9 mouse cellular contexts compared by ENCODE assay signal in genomic region chr4:110287412-110288067, GRCm38 (mm10).
DNase-seq lines count a peak whose midpoint lies in the region; ATAC-seq lines count a peak whose summit lies in the region.
"Had no signal": no experiment of that assay in that cellular context is flagged by ENCODE, and none has a peak within 500 bp of the region (broad histone marks: within the 10 kb centered on the region; RNA-seq: fewer than 3 reads in every experiment).

No protein-coding gene starts in this region.

- peaks cover 14% of the 10 kb centered on the region for H3K4me1 ChIP-seq in kidney, embryonic 16.5 days (ENCODE audit: insufficient read depth, low read length)
- peaks cover 18% of the 10 kb centered on the region for H3K4me1 ChIP-seq in midbrain, embryonic 15.5 days
- H3K4me1 ChIP-seq: lung, embryonic 15.5 days had no signal

- no peak for ATAC-seq in kidney, embryonic 16.5 days (ENCODE audit: low FRiP score, low TSS enrichment)
- ATAC-seq in midbrain, embryonic 15.5 days (replicated peaks) = peak; percentile 81
- ATAC-seq in erythroblast, adult 5-6 weeks (replicated peaks; ENCODE audit: low FRiP score, poor library complexity, severe bottlenecking) = no peak

- peak overlapping the region; percentile 12 for H3K4me3 ChIP-seq in kidney, embryonic 16.5 days (ENCODE audit: low read length)
- peak overlapping the region; percentile 54 for H3K4me3 ChIP-seq in midbrain, embryonic 15.5 days
- H3K4me3 ChIP-seq: lung, embryonic 15.5 days had no signal

- no peak overlapping the region for H3K9ac ChIP-seq in kidney, embryonic 16.5 days (replicated peaks; ENCODE audit: low read length)
- H3K9ac ChIP-seq in midbrain, embryonic 15.5 days = no peak overlapping the region
- H3K9ac ChIP-seq: lung, embryonic 15.5 days had no signal

- no peaks in the 10 kb centered on the region for H3K27me3 ChIP-seq in kidney, embryonic 16.5 days (ENCODE audit: insufficient read depth, low read length)
- no peaks in the 10 kb centered on the region for H3K27me3 ChIP-seq in midbrain, embryonic 15.5 days (replicated peaks)
- H3K27me3 ChIP-seq: lung, embryonic 15.5 days had no signal

- no peak overlapping the region for H3K27ac ChIP-seq in kidney, embryonic 16.5 days (ENCODE audit: low read length)
- H3K27ac ChIP-seq in midbrain, embryonic 15.5 days = peak overlapping the region; percentile 92
- H3K27ac ChIP-seq: lung, embryonic 15.5 days had no signal

- peak overlapping the region; percentile 51; the same call in 1 of the 2 replicates for H3K4me2 ChIP-seq in kidney, embryonic 16.5 days (replicated peaks; ENCODE audit: low read depth, low read length)
- peak overlapping the region; percentile 58 for H3K4me2 ChIP-seq in midbrain, embryonic 15.5 days

- no peaks in the 10 kb centered on the region for H3K36me3 ChIP-seq in kidney, embryonic 16.5 days (ENCODE audit: insufficient read depth, low read length)
- H3K36me3 ChIP-seq in midbrain, embryonic 15.5 days (replicated peaks) = no peaks in the 10 kb centered on the region
- H3K36me3 ChIP-seq: lung, embryonic 15.5 days had no signal

- WGBS in kidney, embryonic 16.5 days = 16% methylated on average over 11 of the region's 11 CpGs
- 6% methylated on average over 11 of the region's 11 CpGs for WGBS in midbrain, embryonic 15.5 days

- no peak for DNase-seq in kidney, adult 9 months
- peak; percentile 56 for DNase-seq in embryo, embryonic 9.5 days (ENCODE audit: extremely low spot score)
- peak; percentile 59 for DNase-seq in layer of hippocampus, adult 11-12 months (ENCODE audit: low spot score)
- DNase-seq in testis, postnatal 10 days (ENCODE audit: low spot score) = no peak
- no peak for DNase-seq in c-Kit-positive CD71-positive TER-119-positive erythroid progenitor cells, embryonic 14.5 days (ENCODE audit: low spot score)

- no peaks in the 10 kb centered on the region for H3K9me3 ChIP-seq in kidney, embryonic 16.5 days (ENCODE audit: low read length)
- no peaks in the 10 kb centered on the region for H3K9me3 ChIP-seq in midbrain, embryonic 15.5 days
- H3K9me3 ChIP-seq: lung, embryonic 15.5 days had no signal

Comparison
In these comparisons a context has a peak if more than half of its experiments do, and no peak if none do; other contexts are left out.
1. DNase-seq: peak in embryo, embryonic 9.5 days (single experiment) and layer of hippocampus, adult 11-12 months (single experiment); none in kidney, adult 9 months (single experiment), testis, postnatal 10 days (single experiment) and c-Kit-positive CD71-positive TER-119-positive erythroid progenitor cells, embryonic 14.5 days (single experiment).